Mouse (Mus musculus) right cerebral cortex, postnatal 14 days (tissue): ENCODE data around the gene Cxcl3.
A peak's percentile ranks its signal among the peaks of the same experiment; 100 is the strongest.

Experiments used
- DNase-seq: peaks from one replicate; pipeline ENCODE4 v3.0.0; 2022

The Cxcl3 gene

GRCm38 (mm10) chr5:90785659-90786588 is at the start of gene Cxcl3:
Gene Cxcl3, plus strand, starts transcription at chr5:90786103.
- DNase-seq = no peak

- no peak for DNase-seq
Measured at GRCm38 (mm10) chr5:90742029-90742428, 43.9 kb upstream of the Cxcl3 start.

GRCm38 (mm10) chr5:90753934-90754333 is 32.0 kb upstream of the Cxcl3 start:
- DNase-seq = no peak

- no peak for DNase-seq
Measured at GRCm38 (mm10) chr5:90758020-90758605, 27.8 kb upstream of the Cxcl3 start.

GRCm38 (mm10) chr5:90759077-90760065 is 26.5 kb upstream of the Cxcl3 start, which contains the start of gene Cxcl5:
Gene Cxcl5, plus strand, starts transcription at chr5:90759360.
- DNase-seq = peak; percentile 15

GRCm38 (mm10) chr5:90760303-90760702 is 25.6 kb upstream of the Cxcl3 start:
- no peak for DNase-seq

GRCm38 (mm10) chr5:90760844-90761243 is 25.1 kb upstream of the Cxcl3 start:
- no peak for DNase-seq

GRCm38 (mm10) chr5:90761834-90762233 is 24.1 kb upstream of the Cxcl3 start:
- DNase-seq = no peak

- no peak for DNase-seq
Measured at GRCm38 (mm10) chr5:90763912-90764665, 21.8 kb upstream of the Cxcl3 start.

GRCm38 (mm10) chr5:90765821-90766606 is 19.9 kb upstream of the Cxcl3 start:
- DNase-seq = no peak

- no peak for DNase-seq
Measured at GRCm38 (mm10) chr5:90768218-90768617, 17.7 kb upstream of the Cxcl3 start, which contains the start of gene Ppbp. Gene Ppbp, plus strand, starts transcription at chr5:90768518.

- no peak for DNase-seq
Measured at GRCm38 (mm10) chr5:90771369-90771768, 14.5 kb upstream of the Cxcl3 start.

- DNase-seq = no peak
Measured at GRCm38 (mm10) chr5:90771880-90772653, 13.8 kb upstream of the Cxcl3 start, which contains the start of gene Pf4. Gene Pf4, plus strand, starts transcription at chr5:90772435.

GRCm38 (mm10) chr5:90775562-90775961 is 10.3 kb upstream of the Cxcl3 start:
- DNase-seq = no peak

GRCm38 (mm10) chr5:90777621-90778020 is 8.3 kb upstream of the Cxcl3 start:
- DNase-seq = no peak

GRCm38 (mm10) chr5:90778856-90779255 is 7.0 kb upstream of the Cxcl3 start:
- no peak for DNase-seq

- no peak for DNase-seq
Measured at GRCm38 (mm10) chr5:90783697-90784096, 2.2 kb upstream of the Cxcl3 start.

- DNase-seq = no peak
Measured at GRCm38 (mm10) chr5:90788114-90788513, 2.2 kb downstream of the Cxcl3 start.

- DNase-seq = no peak
Measured at GRCm38 (mm10) chr5:90789306-90790073, 3.6 kb downstream of the Cxcl3 start.
